26 mouse cellular contexts compared by ENCODE assay signal in genomic region chr6:7696641-7697040, GRCm38 (mm10). TPM values are rescaled to one million over a fixed set of nuclear protein-coding genes. Genes with fewer than 3 reads are reported as not detected.
A peak's percentile ranks its signal among the peaks of the same experiment; 100 is the strongest.
DNase-seq lines count a peak whose midpoint lies in the region; ATAC-seq and TF ChIP-seq lines count a peak whose summit lies in the region.
"Had no signal": no experiment of that assay in that cellular context is flagged by ENCODE, and none has a peak within 500 bp of the region (broad histone marks: within the 10 kb centered on the region; RNA-seq: fewer than 3 reads in every experiment).

No protein-coding gene starts in this region.

- DNase-seq in 416B (ENCODE audit: low read depth) (peak; percentile 48), G1E (ENCODE audit: low spot score) (no peak)
- DNase-seq in liver, embryonic 11.5 days (ENCODE audit: low spot score), result no peak
- no peak for DNase-seq in liver, postnatal 0 days
- DNase-seq in lung, postnatal 14 days, result no peak
- DNase-seq: B cell, adult 2 months; cerebellum, adult 11-12 months; cerebellum, postnatal 14 days; embryo, embryonic 11 days; heart, adult 18-20 months; heart, postnatal 10 days; kidney, postnatal 25 days; lung, adult 18-20 months; lung, postnatal 36 days; right cerebral cortex, adult 18-20 months; thymus, adult 18-20 months; thymus, postnatal 4 days had no signal

- peak overlapping the region; percentile 94 for H3K27ac ChIP-seq in liver, embryonic 11.5 days (ENCODE audit: low read depth, low read length)
- peak overlapping the region; percentile 13; the same call in 1 of the 2 replicates for H3K27ac ChIP-seq in liver, postnatal 0 days (ENCODE audit: low read depth)
- no peak overlapping the region for H3K27ac ChIP-seq in hindbrain, embryonic 13.5 days
- H3K27ac ChIP-seq: embryonic facial prominence, embryonic 15.5 days; layer of hippocampus, adult 2 months; neural tube, embryonic 15.5 days; stomach, embryonic 15.5 days had no signal

- H3K9me3 ChIP-seq in G1E (replicated peaks), result no peaks in the 10 kb centered on the region
- H3K9me3 ChIP-seq in liver, embryonic 11.5 days (ENCODE audit: control insufficient read depth, low read length), result no peaks in the 10 kb centered on the region
- no peaks in the 10 kb centered on the region for H3K9me3 ChIP-seq in liver, postnatal 0 days (ENCODE audit: low read length)
- no peaks in the 10 kb centered on the region for H3K9me3 ChIP-seq in hindbrain, embryonic 13.5 days
- H3K9me3 ChIP-seq: embryonic facial prominence, embryonic 15.5 days; heart, embryonic 12.5 days; neural tube, embryonic 15.5 days; stomach, embryonic 15.5 days had no signal

- H3K27me3 ChIP-seq in G1E (ENCODE audit: insufficient read depth, low read length), result no peaks in the 10 kb centered on the region
- no peaks in the 10 kb centered on the region for H3K27me3 ChIP-seq in liver, embryonic 11.5 days (replicated peaks; ENCODE audit: control insufficient read depth, insufficient read depth, low read length)
- H3K27me3 ChIP-seq in liver, postnatal 0 days (ENCODE audit: insufficient read depth, low read length), result no peaks in the 10 kb centered on the region
- H3K27me3 ChIP-seq in hindbrain, embryonic 13.5 days, result peaks cover 9% of the 10 kb centered on the region; the same call in 1 of the 2 replicates
- H3K27me3 ChIP-seq: embryonic facial prominence, embryonic 15.5 days; heart, embryonic 12.5 days; neural tube, embryonic 15.5 days; stomach, embryonic 15.5 days had no signal

- H3K4me3 ChIP-seq in G1E (ENCODE audit: low read depth, low read length), result peak overlapping the region; percentile 45; the same call in 1 of the 2 replicates
- no peak overlapping the region for H3K4me3 ChIP-seq in liver, embryonic 11.5 days (ENCODE audit: low read depth, low read length)
- no peak overlapping the region for H3K4me3 ChIP-seq in liver, postnatal 0 days (ENCODE audit: low read depth, low read length)
- H3K4me3 ChIP-seq in hindbrain, embryonic 13.5 days, result no peak overlapping the region
- H3K4me3 ChIP-seq: embryonic facial prominence, embryonic 15.5 days; heart, embryonic 12.5 days; layer of hippocampus, adult 2 months; neural tube, embryonic 15.5 days; stomach, embryonic 15.5 days had no signal

- H3K4me1 ChIP-seq in G1E (ENCODE audit: insufficient read depth, low read depth, low read length), result peaks cover 52% of the 10 kb centered on the region
- H3K4me1 ChIP-seq in liver, embryonic 11.5 days (replicated peaks; ENCODE audit: control insufficient read depth, insufficient read depth, low read length), result peaks cover 30% of the 10 kb centered on the region
- peaks cover 6% of the 10 kb centered on the region for H3K4me1 ChIP-seq in liver, postnatal 0 days (ENCODE audit: insufficient read depth)
- H3K4me1 ChIP-seq in hindbrain, embryonic 13.5 days (replicated peaks), result peaks cover 4% of the 10 kb centered on the region
- H3K4me1 ChIP-seq: stomach, embryonic 15.5 days had no signal

- ATAC-seq in G1E (ENCODE audit: extremely low read depth, insufficient number of reproducible peaks, low FRiP score, poor library complexity, severe bottlenecking), result no peak
- no peak for ATAC-seq in liver, embryonic 11.5 days (replicated peaks; ENCODE audit: low FRiP score)
- ATAC-seq in liver, postnatal 0 days, result no peak
- no peak for ATAC-seq in granulocyte monocyte progenitor cell, adult 5-6 weeks (replicated peaks; ENCODE audit: poor library complexity, severe bottlenecking)
- no peak for ATAC-seq in hindbrain, embryonic 13.5 days (ENCODE audit: low FRiP score)
- ATAC-seq: forebrain, embryonic 14.5 days; intestine, postnatal 0 days had no signal

- peak overlapping the region; percentile 59 for H3K4me2 ChIP-seq in liver, embryonic 11.5 days
- no peak overlapping the region for H3K4me2 ChIP-seq in liver, postnatal 0 days (ENCODE audit: low read depth, low read length)
- no peak overlapping the region for H3K4me2 ChIP-seq in hindbrain, embryonic 13.5 days
- H3K4me2 ChIP-seq: embryonic facial prominence, embryonic 15.5 days; heart, embryonic 12.5 days; neural tube, embryonic 15.5 days; stomach, embryonic 15.5 days had no signal

- TF ChIP-seq CTCF in G1E (IDR thresholded peaks at IDR 0.05; ENCODE audit: low read depth, low read length), result no peak
- no peak for TF ChIP-seq CTCF in liver, postnatal 0 days (IDR thresholded peaks at IDR 0.05; ENCODE audit: low read depth)

- peak overlapping the region; percentile 38; the same call in 1 of the 2 replicates for H3K9ac ChIP-seq in liver, embryonic 11.5 days (ENCODE audit: low read depth, low read length)
- no peak overlapping the region for H3K9ac ChIP-seq in liver, postnatal 0 days (replicated peaks)
- H3K9ac ChIP-seq in hindbrain, embryonic 13.5 days, result no peak overlapping the region
- H3K9ac ChIP-seq: embryonic facial prominence, embryonic 15.5 days; heart, embryonic 12.5 days; neural tube, embryonic 15.5 days; stomach, embryonic 15.5 days had no signal

- H3K36me3 ChIP-seq in G1E (replicated peaks), result no peaks in the 10 kb centered on the region
- no peaks in the 10 kb centered on the region for H3K36me3 ChIP-seq in liver, embryonic 11.5 days (ENCODE audit: control insufficient read depth, insufficient read depth, low read length)
- H3K36me3 ChIP-seq in liver, postnatal 0 days (replicated peaks; ENCODE audit: insufficient read depth, low read length), result no peaks in the 10 kb centered on the region
- no peaks in the 10 kb centered on the region for H3K36me3 ChIP-seq in hindbrain, embryonic 13.5 days
- H3K36me3 ChIP-seq: embryonic facial prominence, embryonic 15.5 days; heart, embryonic 12.5 days; neural tube, embryonic 15.5 days; stomach, embryonic 15.5 days had no signal

- WGBS in liver, embryonic 11.5 days, result 60% methylated on average over 3 of the region's 3 CpGs
- 64% methylated on average over 3 of the region's 3 CpGs for WGBS in liver, postnatal 0 days (ENCODE audit: insufficient replicate concordance)
- 85% methylated on average over 3 of the region's 3 CpGs for WGBS in hindbrain, embryonic 13.5 days

- no peak for TF ChIP-seq EP300 in liver, postnatal 0 days (IDR thresholded peaks at IDR 0.05; ENCODE audit: low read depth)

RNA-seq across cellular contexts. Expression of gene Asns, which starts 3.6 kb away (rescaled TPM):
- total RNA-seq in G1E (2014; fragmentation: Nextera tagmentation) (2,154 and 2,258 TPM in 2 replicates), G1E (2017) (588 and 621 TPM in 2 replicates)
- 100 and 103 TPM in 2 replicates for polyA plus RNA-seq in G1E (2012)
- 501 and 546 TPM in 2 replicates for polyA plus RNA-seq in liver, embryonic 11.5 days (2014; fragmentation: Nextera tagmentation; extraction: Ambion mirVana)
- polyA plus RNA-seq in liver, postnatal 0 days (2015; fragmentation: Nextera tagmentation; extraction: Ambion mirVana), result 95.6 and 102 TPM in 2 replicates
- total RNA-seq in granulocyte monocyte progenitor cell, adult 5-6 weeks (2014; fragmentation: Nextera tagmentation), result 33.1 and 39.0 TPM in 2 replicates
- total RNA-seq in granulocyte monocyte progenitor cell, adult 5-6 weeks (2017), result 22.1 and 23.9 TPM in 2 replicates
- polyA plus RNA-seq in hindbrain, embryonic 13.5 days (2015; fragmentation: Nextera tagmentation; extraction: Ambion mirVana), result 69.7 and 71.2 TPM in 2 replicates
